Mouse (Mus musculus) kidney, adult 2 months (tissue): ENCODE data around the gene Zfp597.

Experiments used
- CTCF ChIP-seq: fragments of 200-500 bp; conservative IDR thresholded peaks from 2 replicates; pipeline ENCODE4 v1.5.1; 2011; ENCODE audit warnings: low read depth, mild to moderate bottlenecking, control low read depth, low read length, moderate library complexity, mixed read lengths; ENCODE audit not compliant: insufficient read depth, insufficient read length
- POLR2A ChIP-seq: fragments of 200-500 bp; IDR thresholded peaks from one replicate; pipeline ENCODE4 v1.6.1; 2011; ENCODE audit warnings: low read depth, low read length, control low read depth

DNA sequence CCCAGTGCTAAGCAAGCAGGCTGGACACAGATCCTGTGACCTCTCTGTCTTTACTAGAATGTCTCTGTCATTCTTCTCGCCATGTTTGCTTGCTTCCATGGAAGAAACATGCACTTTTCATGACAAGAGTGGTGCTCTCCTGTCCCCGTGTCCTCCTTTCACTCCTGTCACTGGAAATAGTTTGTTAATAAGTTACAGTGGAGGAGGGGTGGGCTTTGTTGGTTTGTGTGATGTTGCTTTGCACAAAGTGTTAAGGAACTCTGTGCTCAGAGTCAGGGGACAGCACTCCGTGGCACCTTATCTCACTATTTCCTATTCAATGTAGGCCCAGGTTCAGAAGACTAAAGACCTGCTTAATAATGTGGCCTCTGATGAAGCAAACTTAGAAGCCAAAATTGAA is 39.2 kb upstream of the Zfp597 start:
- TF ChIP-seq POLR2A (no peak), CTCF (no peak)
